Mouse (Mus musculus): ENCODE measurements around the gene Birc7. TPM values are rescaled to one million over a fixed set of nuclear protein-coding genes. Genes with fewer than 3 reads are reported as not detected.

The Birc7 gene
- not detected in 2 replicates for polyA plus RNA-seq (2015; fragmentation: Nextera tagmentation; extraction: Ambion mirVana)

DNA sequence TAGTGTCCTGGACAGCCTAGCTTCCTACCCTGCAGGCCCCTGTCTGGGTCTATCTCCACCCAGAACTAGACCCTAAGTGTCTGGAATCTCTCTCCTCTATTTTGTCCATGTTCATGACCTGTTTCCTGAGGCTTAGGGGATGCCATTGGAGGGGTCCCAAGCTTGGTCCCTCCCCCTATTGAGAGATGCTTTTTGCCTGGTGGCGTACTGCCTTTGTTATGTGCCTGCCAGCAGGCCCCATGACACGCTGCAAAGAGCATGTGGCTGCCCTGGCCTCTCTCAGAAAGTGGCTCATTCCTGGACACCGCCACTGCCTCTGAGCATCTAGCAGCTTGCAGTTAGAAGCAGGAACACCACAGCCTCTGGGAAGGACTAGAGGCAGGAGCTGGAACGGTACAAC, at the start of gene Birc7:
Gene Birc7 (plus strand): TSS at position 301 of the 400 bp plus-strand sequence.
- H3K27me3 ChIP-seq, result no peaks in the 10 kb centered on the region
- H3K27ac ChIP-seq, result no peak within 1 kb of the TSS
- H3K4me2 ChIP-seq, result no peak within 1 kb of the TSS
- no peak for ATAC-seq (ENCODE audit: insufficient number of reproducible peaks, insufficient read depth, low FRiP score, low TSS enrichment, low read depth)
- no peaks in the 10 kb centered on the region for H3K9me3 ChIP-seq
- no peak within 1 kb of the TSS for H3K9ac ChIP-seq
- WGBS, result 58% methylated on average over 4 of the region's 4 CpGs
- no peaks in the 10 kb centered on the region for H3K36me3 ChIP-seq
- H3K4me1 ChIP-seq, result no peaks in the 10 kb centered on the region
- H3K4me3 ChIP-seq, result no peak within 1 kb of the TSS

DNA sequence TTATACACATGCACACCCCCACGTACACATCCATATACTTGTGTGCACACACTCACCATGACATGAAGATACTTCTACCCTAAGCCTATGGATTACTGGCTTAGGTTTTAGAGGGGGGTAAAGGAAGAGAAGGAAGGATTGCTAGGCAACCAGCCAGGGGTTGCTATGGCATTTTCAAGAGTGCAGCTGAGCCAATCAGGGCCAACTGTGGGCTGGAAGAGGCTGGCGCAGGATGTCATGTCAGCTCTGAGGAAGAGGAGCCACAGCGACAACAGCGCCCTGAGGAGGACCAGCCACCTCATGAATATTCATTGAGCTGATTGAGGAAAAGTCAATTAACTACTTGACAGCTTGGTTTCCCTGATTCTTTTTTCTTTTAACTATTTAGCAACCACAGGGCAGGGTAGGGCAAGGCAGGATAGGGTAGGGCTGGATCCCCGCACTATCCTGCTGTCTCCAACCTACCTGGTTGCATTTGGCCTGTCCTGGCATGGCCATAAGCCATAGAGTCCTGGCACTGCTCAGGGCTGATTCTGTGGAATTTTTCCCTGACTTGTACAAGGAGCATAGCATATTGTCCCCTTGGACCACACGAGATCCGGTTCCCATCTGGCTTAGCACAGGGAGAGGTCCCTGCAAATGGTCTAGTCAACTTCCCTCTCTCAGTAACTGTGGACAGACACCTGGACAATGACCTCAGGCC, 49.3 kb upstream of the Birc7 start:
- Histone ChIP-seq H3K9ac (no peak overlapping the region), H3K36me3 (no peaks in the 10 kb centered on the region), H3K4me1 (no peaks in the 10 kb centered on the region), H3K9me3 (no peaks in the 10 kb centered on the region), H3K27me3 (no peaks in the 10 kb centered on the region), H3K4me3 (no peak overlapping the region), H3K4me2 (no peak overlapping the region), H3K27ac (no peak overlapping the region)
- 58% methylated on average over 7 of the region's 7 CpGs for WGBS
- ATAC-seq (ENCODE audit: insufficient number of reproducible peaks, insufficient read depth, low FRiP score, low TSS enrichment, low read depth), result no peak

DNA sequence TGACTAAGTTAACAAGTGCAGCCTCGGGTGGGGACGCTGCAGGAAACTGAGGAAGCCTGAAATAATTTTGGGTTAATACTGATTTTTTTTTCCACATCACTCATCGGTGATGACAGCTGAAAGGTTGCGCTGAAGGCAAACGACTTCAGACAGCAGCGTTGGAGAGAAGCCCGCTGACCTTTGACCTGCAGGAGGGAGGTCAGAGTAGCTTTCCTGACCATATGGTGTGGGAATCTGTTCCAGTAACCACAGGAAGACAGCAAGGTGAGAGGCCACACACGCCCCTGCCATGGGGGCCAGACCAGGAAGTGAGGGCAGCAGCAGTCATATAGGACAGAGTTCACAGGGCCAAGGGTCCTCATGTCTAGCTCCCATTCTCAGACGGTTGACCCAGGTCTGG, 47.5 kb upstream of the Birc7 start:
- no peaks in the 10 kb centered on the region for H3K4me1 ChIP-seq
- WGBS, result 42% methylated on average over 9 of the region's 9 CpGs
- ATAC-seq (ENCODE audit: insufficient number of reproducible peaks, insufficient read depth, low FRiP score, low TSS enrichment, low read depth), result no peak

DNA sequence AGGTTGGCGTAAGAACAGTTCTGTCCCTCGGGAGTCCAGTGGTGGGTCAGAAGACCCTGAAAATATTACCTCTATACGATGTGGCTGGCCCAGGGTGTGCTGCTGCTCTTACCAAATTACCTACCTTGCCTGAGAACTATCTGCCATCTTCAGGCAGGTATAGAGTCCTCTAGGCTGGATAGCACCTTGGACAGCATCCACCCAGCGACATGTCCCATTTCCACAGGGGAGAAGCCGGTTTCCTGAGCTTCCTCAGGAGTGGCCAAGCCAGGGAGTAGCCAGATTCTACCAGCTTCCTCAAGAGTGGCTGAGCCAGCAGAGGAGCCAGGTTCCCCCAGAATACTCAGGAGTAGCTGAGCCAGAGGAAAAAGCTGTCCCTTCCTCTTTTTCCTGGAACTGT, 43.6 kb upstream of the Birc7 start:
- H3K9ac ChIP-seq, result no peak overlapping the region
- H3K4me3 ChIP-seq, result no peak overlapping the region
- H3K4me2 ChIP-seq, result no peak overlapping the region
- 61% methylated on average over 5 of the region's 5 CpGs for WGBS
- no peaks in the 10 kb centered on the region for H3K9me3 ChIP-seq
- H3K36me3 ChIP-seq, result no peaks in the 10 kb centered on the region
- H3K4me1 ChIP-seq, result no peaks in the 10 kb centered on the region
- H3K27me3 ChIP-seq, result peaks cover 51% of the 10 kb centered on the region
- ATAC-seq (ENCODE audit: insufficient number of reproducible peaks, insufficient read depth, low FRiP score, low TSS enrichment, low read depth), result no peak
- no peak overlapping the region for H3K27ac ChIP-seq

More for the DNA sequence above, 47.5 kb upstream of the Birc7 start:
- Histone ChIP-seq H3K9ac (no peak overlapping the region), H3K27me3 (peaks cover 11% of the 10 kb centered on the region; the same call in 1 of the 2 replicates), H3K27ac (no peak overlapping the region), H3K4me2 (no peak overlapping the region), H3K4me3 (no peak overlapping the region), H3K36me3 (no peaks in the 10 kb centered on the region), H3K9me3 (no peaks in the 10 kb centered on the region)

DNA sequence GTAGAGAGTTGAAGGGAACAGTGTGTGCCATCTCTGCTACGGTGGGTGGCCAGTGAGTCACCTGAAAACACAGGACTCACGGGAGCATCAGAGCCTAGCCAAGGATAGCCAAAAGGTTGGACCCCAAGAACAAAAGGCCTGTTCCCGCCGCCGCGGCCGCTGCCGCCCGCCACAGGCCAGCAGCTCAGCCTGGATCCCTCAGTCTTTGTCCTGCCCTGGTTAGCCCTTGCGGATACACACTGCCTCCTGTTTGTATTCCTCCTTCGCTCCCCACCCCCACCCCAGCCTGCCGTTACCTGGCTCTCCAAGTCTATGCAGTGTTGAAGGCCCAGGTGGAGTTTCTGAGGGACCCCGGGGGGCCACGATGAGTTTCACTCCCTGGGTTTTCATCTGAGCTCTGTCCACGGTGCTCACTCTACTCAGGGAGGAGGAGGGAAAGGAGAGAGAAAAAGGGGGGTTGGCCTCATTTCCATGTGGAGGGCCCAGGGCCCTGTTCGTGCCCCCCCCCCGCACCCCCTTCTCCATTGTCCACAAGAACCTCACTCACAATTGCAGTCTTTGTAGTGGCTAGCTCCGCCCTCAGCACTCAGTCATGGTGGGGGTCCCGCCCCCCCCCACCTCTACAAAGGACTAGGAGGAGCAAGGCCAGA, 39.4 kb upstream of the Birc7 start:
- 10% methylated on average over 17 of the region's 19 CpGs for WGBS
- no peak for ATAC-seq (ENCODE audit: insufficient number of reproducible peaks, insufficient read depth, low FRiP score, low TSS enrichment, low read depth)
- no peak overlapping the region for H3K9ac ChIP-seq
- H3K4me2 ChIP-seq, result no peak overlapping the region
- H3K4me1 ChIP-seq, result peaks cover 20% of the 10 kb centered on the region
- H3K27me3 ChIP-seq, result peaks cover 92% of the 10 kb centered on the region
- H3K27ac ChIP-seq, result no peak overlapping the region
- H3K9me3 ChIP-seq, result no peaks in the 10 kb centered on the region
- H3K4me3 ChIP-seq, result no peak overlapping the region
- no peaks in the 10 kb centered on the region for H3K36me3 ChIP-seq

DNA sequence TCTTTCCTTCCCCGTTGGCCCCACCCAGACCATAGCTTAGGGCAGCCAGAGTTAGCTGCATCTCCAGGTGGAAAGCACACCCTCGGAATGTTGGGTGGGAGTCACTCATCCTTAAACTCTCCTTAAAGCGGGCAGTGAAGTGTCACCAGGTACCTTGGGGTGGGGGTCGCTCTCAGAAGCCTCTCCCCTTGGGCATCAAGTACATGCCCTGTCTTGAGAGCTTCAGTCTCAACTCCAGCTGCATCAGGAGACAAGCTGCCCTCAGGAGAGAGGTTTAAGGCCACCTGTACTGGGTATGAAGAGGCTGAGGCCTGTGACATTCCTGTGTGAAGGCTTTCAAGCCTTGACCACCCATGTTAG, 38.9 kb upstream of the Birc7 start:
- Histone ChIP-seq H3K9me3 (no peaks in the 10 kb centered on the region), H3K4me2 (no peak overlapping the region), H3K4me1 (peaks cover 25% of the 10 kb centered on the region), H3K4me3 (no peak overlapping the region), H3K27ac (no peak overlapping the region), H3K36me3 (no peaks in the 10 kb centered on the region), H3K27me3 (peaks cover 97% of the 10 kb centered on the region), H3K9ac (no peak overlapping the region)
- no peak for ATAC-seq (ENCODE audit: insufficient number of reproducible peaks, insufficient read depth, low FRiP score, low TSS enrichment, low read depth)
- WGBS, result 17% methylated on average over 4 of the region's 4 CpGs

DNA sequence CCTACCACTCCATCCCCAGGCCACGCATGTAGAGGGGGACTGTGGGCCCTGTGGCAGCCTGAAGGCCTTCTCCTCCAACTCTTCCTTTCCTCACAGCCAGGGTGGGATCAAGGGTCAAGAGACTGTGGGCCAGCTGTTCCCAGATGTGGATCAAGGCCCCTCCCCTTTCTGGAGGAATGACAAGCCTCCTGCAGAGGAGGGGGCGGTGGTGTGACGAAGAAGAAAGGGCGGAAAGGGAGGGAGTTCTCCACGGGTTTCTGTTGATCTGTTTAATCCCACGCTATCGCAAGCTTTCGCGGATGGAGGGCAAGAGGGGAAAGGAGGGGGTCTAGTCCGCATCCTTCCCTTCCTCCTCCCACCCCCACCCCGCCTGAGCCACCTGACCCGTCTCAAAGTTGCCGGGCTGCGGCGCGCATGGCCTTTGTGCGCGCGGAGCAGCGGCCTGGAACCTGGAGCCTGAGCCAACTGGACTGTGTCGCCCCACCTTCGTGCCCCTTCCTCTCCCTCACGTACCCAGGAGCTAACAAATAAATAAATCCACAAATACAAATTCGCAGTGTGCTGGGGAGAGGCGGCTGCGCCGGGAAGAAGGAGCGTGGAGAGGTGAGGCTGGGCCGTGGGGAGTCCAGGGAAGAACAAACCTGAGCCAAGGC, 38.3 kb upstream of the Birc7 start:
- Histone ChIP-seq H3K4me2 (no peak overlapping the region; the same call in 1 of the 2 replicates), H3K4me3 (peak overlapping the region; percentile 12; the same call in 1 of the 2 replicates), H3K27ac (no peak overlapping the region), H3K9ac (no peak overlapping the region), H3K4me1 (peaks cover 25% of the 10 kb centered on the region), H3K36me3 (no peaks in the 10 kb centered on the region), H3K27me3 (peaks cover 99% of the 10 kb centered on the region), H3K9me3 (no peaks in the 10 kb centered on the region)
- ATAC-seq (ENCODE audit: insufficient number of reproducible peaks, insufficient read depth, low FRiP score, low TSS enrichment, low read depth), result no peak
- WGBS, result 1% methylated on average over 29 of the region's 29 CpGs

DNA sequence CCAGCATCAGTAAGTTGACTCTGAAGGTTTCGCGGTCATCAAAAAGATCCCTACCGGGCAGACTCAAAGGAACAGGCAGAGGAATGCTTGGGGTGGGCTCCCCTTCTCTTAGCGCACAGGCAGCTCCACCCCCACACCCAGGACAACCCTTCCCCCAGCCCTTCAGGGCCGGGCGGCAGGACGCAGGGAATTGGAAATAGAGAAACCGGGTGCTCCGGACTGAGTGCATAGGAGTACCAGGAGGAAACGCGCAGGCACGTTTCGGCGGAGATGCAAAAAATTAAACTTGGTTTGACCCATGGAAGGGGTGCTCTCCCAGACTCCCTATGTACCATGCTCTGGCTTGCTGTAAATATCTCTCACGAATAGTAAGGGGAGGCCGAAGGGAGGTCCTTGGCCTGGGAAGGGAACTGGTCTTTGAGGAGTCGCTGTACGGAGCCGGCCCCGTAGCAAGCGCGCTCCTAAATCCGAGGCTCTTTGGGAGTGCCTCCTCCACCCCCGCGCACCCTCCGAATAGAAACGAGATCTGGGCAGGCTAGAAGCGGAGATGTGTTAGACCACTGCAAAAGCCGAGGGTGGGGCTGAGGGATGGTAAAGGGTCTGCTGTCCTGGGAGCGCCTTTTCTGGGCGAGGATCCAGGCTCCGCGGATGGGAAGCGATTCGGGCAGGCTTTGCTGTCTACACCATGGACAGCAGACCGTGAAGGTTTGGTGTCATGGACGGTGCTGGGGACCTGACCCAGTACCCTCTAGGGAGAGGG, 37.6 kb upstream of the Birc7 start:
- no peak overlapping the region for H3K9ac ChIP-seq

DNA sequence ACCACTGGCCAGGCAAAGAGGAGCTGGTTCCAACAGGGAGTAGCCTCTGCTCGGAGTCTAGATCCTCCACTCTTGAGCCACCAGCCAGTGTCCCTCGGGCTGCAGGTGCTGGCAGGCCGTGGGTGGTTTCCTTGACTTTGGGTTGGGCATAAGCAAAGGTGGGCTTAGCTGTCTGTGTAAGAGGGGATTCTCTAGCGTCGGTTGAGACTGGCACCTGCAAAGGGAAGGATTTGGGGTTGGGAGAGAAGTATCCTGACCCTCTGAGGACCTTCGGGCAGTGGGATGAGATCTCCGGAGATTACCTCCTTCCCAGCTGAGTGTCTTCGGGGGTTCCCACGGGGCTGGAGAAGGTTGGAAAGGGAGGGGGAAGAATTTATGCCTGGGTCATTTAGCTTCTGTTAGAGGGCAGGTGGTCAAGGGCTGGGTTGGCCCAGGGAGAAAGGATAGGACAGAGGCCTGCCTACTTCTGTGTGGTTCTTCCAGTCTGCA, 36.9 kb upstream of the Birc7 start:
- Histone ChIP-seq H3K36me3 (no peaks in the 10 kb centered on the region), H3K9ac (no peak overlapping the region), H3K9me3 (no peaks in the 10 kb centered on the region), H3K27me3 (peaks cover 100% of the 10 kb centered on the region), H3K4me3 (0 out of 2 replicates have a peak overlapping the region, but pooled peaks have one; percentile 6), H3K4me1 (peaks cover 25% of the 10 kb centered on the region), H3K27ac (no peak overlapping the region), H3K4me2 (no peak overlapping the region)
- no peak for ATAC-seq (ENCODE audit: insufficient number of reproducible peaks, insufficient read depth, low FRiP score, low TSS enrichment, low read depth)
- 7% methylated on average over 9 of the region's 9 CpGs for WGBS

More for the DNA sequence above, 37.6 kb upstream of the Birc7 start:
- WGBS, result under 1% methylated on average over 37 of the region's 37 CpGs
- H3K9me3 ChIP-seq, result no peaks in the 10 kb centered on the region
- H3K4me2 ChIP-seq, result no peak overlapping the region
- H3K36me3 ChIP-seq, result no peaks in the 10 kb centered on the region
- peaks cover 100% of the 10 kb centered on the region for H3K27me3 ChIP-seq
- ATAC-seq (ENCODE audit: insufficient number of reproducible peaks, insufficient read depth, low FRiP score, low TSS enrichment, low read depth), result no peak
- H3K4me3 ChIP-seq, result peak overlapping the region; percentile 12; the same call in 1 of the 2 replicates
- H3K27ac ChIP-seq, result no peak overlapping the region
- peaks cover 25% of the 10 kb centered on the region for H3K4me1 ChIP-seq

DNA sequence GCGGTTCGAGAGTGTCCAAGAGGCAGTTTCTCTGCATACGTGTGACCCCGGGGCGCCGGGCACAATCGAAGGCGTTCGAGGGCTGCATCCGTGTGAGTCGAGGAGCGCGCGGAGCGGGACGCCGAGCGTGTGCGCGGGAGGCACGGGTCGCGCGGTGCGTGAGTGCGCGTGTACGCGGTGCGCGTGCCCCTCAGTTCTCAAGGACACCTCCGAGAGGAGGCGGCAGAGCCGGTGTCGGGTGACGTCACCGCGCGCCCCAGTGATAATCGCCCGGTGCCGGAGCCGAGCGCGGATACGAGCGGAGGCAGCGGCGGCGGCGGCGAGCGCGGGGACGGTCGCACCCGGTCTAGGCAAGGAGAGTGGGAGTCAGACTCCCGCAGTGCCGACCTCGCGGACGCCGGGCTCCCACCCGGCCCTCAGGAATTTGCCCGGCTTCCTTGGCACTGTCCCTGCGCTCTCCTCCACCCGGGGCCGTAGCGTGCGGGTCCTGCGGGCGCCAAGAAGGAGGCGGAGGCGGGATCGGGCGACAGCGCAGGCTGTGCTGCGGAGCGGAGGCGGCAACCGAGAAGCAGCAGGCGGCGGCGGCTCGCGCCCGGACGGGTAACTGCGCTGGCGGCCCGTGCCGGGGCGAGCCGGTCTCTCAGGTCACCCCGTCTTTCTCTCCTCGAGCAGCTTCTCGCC, 35.8 kb upstream of the Birc7 start:
- H3K4me2 ChIP-seq, result peak overlapping the region; percentile 85
- no peak for ATAC-seq (ENCODE audit: insufficient number of reproducible peaks, insufficient read depth, low FRiP score, low TSS enrichment, low read depth)
- H3K4me1 ChIP-seq, result peaks cover 25% of the 10 kb centered on the region
- H3K27ac ChIP-seq, result no peak overlapping the region
- H3K36me3 ChIP-seq, result no peaks in the 10 kb centered on the region
- H3K27me3 ChIP-seq, result peaks cover 99% of the 10 kb centered on the region
- no peaks in the 10 kb centered on the region for H3K9me3 ChIP-seq
- under 1% methylated on average over 90 of the region's 97 CpGs for WGBS
- peak overlapping the region; percentile 50 for H3K4me3 ChIP-seq
- H3K9ac ChIP-seq, result peak overlapping the region; percentile 36; the same call in 1 of the 2 replicates
